Mouse (Mus musculus) MEL (cell line): ENCODE measurements around the gene Serp2. TPM values are rescaled to one million over a fixed set of nuclear protein-coding genes. Genes with fewer than 3 reads are reported as not detected.

Experiments used
- DNase-seq: peaks from one replicate; pipeline ENCODE4 v3.0.0; 2011; ENCODE audit warnings: low read depth, low spot score
- H3K27ac ChIP-seq: 2 replicates; pipeline ENCODE4 v1.5.1; 2012; ENCODE audit warnings: low read depth, mild to moderate bottlenecking, control low read depth, low read length, moderate library complexity; ENCODE audit not compliant: control insufficient read depth
- H3K27me3 ChIP-seq, 2 experiments: fragments of 150-350 bp in 1 of 2; sonication (generic) in 1 of 2; 2 replicates each; pipeline ENCODE4 v1.6.1; 2012; ENCODE audit warnings: low read length in 2 of 2, mild to moderate bottlenecking in 2 of 2, improper control_type of control experiment in 1 of 2, moderate library complexity in 1 of 2; ENCODE audit not compliant: insufficient read depth in 2 of 2, control insufficient read depth in 1 of 2
- H3K36me3 ChIP-seq, 2 experiments: 2 replicates each; pipeline ENCODE4 v1.6.1; 2012 to 2014; ENCODE audit warnings: low read length in 2 of 2, improper control_type of control experiment in 1 of 2, inconsistent platforms in 1 of 2, mild to moderate bottlenecking in 1 of 2; ENCODE audit not compliant: insufficient read depth in 2 of 2, control insufficient read depth in 1 of 2
- H3K4me1 ChIP-seq, 2 experiments: fragments of 150-350 bp in 1 of 2; sonication (generic) in 1 of 2; 2 replicates each; pipeline ENCODE4 v1.6.1; 2012; ENCODE audit warnings: low read length in 2 of 2, improper control_type of control experiment in 1 of 2, mild to moderate bottlenecking in 1 of 2; ENCODE audit not compliant: insufficient read depth in 2 of 2, control insufficient read depth in 1 of 2
- H3K4me3 ChIP-seq, 2 experiments: fragments of 150-350 bp in 1 of 2; sonication (generic) in 1 of 2; 2 replicates each; pipeline ENCODE4 v1.5.1; 2012; ENCODE audit warnings: low read depth in 2 of 2, low read length in 2 of 2, mild to moderate bottlenecking in 2 of 2, moderate library complexity in 2 of 2, control low read depth in 1 of 2, improper control_type of control experiment in 1 of 2; ENCODE audit not compliant: control insufficient read depth in 1 of 2, insufficient read depth in 1 of 2
- H3K79me2 ChIP-seq: 2 replicates; pipeline ENCODE4 v1.6.1; 2012; ENCODE audit warnings: mild to moderate bottlenecking, low read length, moderate library complexity; ENCODE audit not compliant: control insufficient read depth, poor library complexity, insufficient read depth
- H3K9ac ChIP-seq: 2 replicates; pipeline ENCODE4 v1.6.1; 2012; ENCODE audit warnings: low read depth, mild to moderate bottlenecking, control low read depth, low read length, moderate library complexity; ENCODE audit not compliant: control insufficient read depth, poor library complexity, severe bottlenecking
- H3K9me3 ChIP-seq: fragments of 150-350 bp; sonication (generic); replicated peaks from 2 replicates; pipeline ENCODE4 v1.6.1; 2012; ENCODE audit warnings: mild to moderate bottlenecking, low read length, improper control_type of control experiment, moderate library complexity; ENCODE audit not compliant: insufficient read depth
- BHLHE40 ChIP-seq: IDR thresholded peaks from 2 replicates; pipeline ENCODE4 v1.6.1; 2012; ENCODE audit warnings: low read depth, mild to moderate bottlenecking, inconsistent platforms, low read length, improper control_type of control experiment, borderline replicate concordance
- E2F4 ChIP-seq: IDR thresholded peaks from 2 replicates; pipeline ENCODE4 v1.6.1; 2011; ENCODE audit warnings: low read depth, low read length, improper control_type of control experiment, borderline replicate concordance
- EP300 ChIP-seq, 2 experiments: IDR thresholded peaks; 2 replicates each; pipeline ENCODE4 v1.6.1; 2011; ENCODE audit warnings: improper control_type of control experiment in 2 of 2, low read length in 2 of 2, low read depth in 1 of 2, mild to moderate bottlenecking in 1 of 2
- HCFC1 ChIP-seq: IDR thresholded peaks from 2 replicates; pipeline ENCODE4 v1.6.1; 2012; ENCODE audit warnings: low read depth, mild to moderate bottlenecking, inconsistent platforms, low read length, improper control_type of control experiment, moderate library complexity
- KAT2A ChIP-seq: conservative IDR thresholded peaks from 2 replicates; pipeline ENCODE4 v1.6.1; 2012; ENCODE audit warnings: low read depth, low read length, improper control_type of control experiment, inconsistent platforms
- MAFK ChIP-seq: IDR thresholded peaks from 2 replicates; pipeline ENCODE4 v1.6.1; 2011; ENCODE audit warnings: low read depth, mild to moderate bottlenecking, low read length, improper control_type of control experiment, borderline replicate concordance
- MEF2A ChIP-seq: IDR thresholded peaks from 2 replicates; pipeline ENCODE4 v1.6.1; 2014; ENCODE audit warnings: low read depth, mild to moderate bottlenecking, inconsistent platforms, low read length, improper control_type of control experiment; ENCODE audit not compliant: poor library complexity, insufficient replicate concordance, severe bottlenecking; ENCODE audit errors: extremely low read depth
- MXI1 ChIP-seq: IDR thresholded peaks from 2 replicates; pipeline ENCODE4 v1.6.1; 2011; ENCODE audit warnings: mild to moderate bottlenecking, low read depth, low read length, improper control_type of control experiment
- MYC ChIP-seq: IDR thresholded peaks from 2 replicates; pipeline ENCODE4 v1.6.1; 2011; ENCODE audit warnings: low read depth, mild to moderate bottlenecking, low read length, improper control_type of control experiment, moderate library complexity
- POLR2AphosphoS2 ChIP-seq: IDR thresholded peaks from 2 replicates; pipeline ENCODE4 v1.6.1; 2011; ENCODE audit warnings: low read length, improper control_type of control experiment
- SIN3A ChIP-seq: IDR thresholded peaks from 2 replicates; pipeline ENCODE4 v1.6.1; 2012; ENCODE audit warnings: low read length, improper control_type of control experiment, inconsistent platforms
- SMC3 ChIP-seq: IDR thresholded peaks from 2 replicates; pipeline ENCODE4 v1.6.1; 2011; ENCODE audit warnings: low read depth, low read length, improper control_type of control experiment
- TBP ChIP-seq: IDR thresholded peaks from 2 replicates; pipeline ENCODE4 v1.8.0; 2011; ENCODE audit warnings: low read depth, low read length, improper control_type of control experiment
- TCF12 ChIP-seq: IDR thresholded peaks from 2 replicates; pipeline ENCODE4 v1.6.1; 2014; ENCODE audit warnings: low read depth, mild to moderate bottlenecking, inconsistent platforms, low read length, improper control_type of control experiment, moderate library complexity
- USF2 ChIP-seq, 2 experiments: IDR thresholded peaks; 2 replicates each; pipeline ENCODE4 v1.6.1; 2011 to 2012; ENCODE audit warnings: improper control_type of control experiment in 2 of 2, low read length in 2 of 2, borderline replicate concordance in 1 of 2, inconsistent platforms in 1 of 2, low read depth in 1 of 2, mild to moderate bottlenecking in 1 of 2; ENCODE audit not compliant: insufficient read depth in 1 of 2
- ZC3H11A ChIP-seq: IDR thresholded peaks from 2 replicates; pipeline ENCODE4 v1.6.1; 2012; ENCODE audit warnings: low read depth, mild to moderate bottlenecking, inconsistent platforms, low read length, improper control_type of control experiment
- polyA plus RNA-seq, 2 experiments: library from polyadenylated mRNA; stranded (reverse) in 1 of 2; unstranded in 1 of 2; fragments of >175 nt in 1 of 2; fragments of >200 nt in 1 of 2; gene quantifications; 2 replicates each; pipeline versions ENCODE4 v1.2.1 to v1.2.4; 2012; ENCODE audit warnings: low replicate concordance in 2 of 2, low read depth in 1 of 2; ENCODE audit not compliant: insufficient read length in 2 of 2, insufficient read depth in 1 of 2, missing spikeins in 1 of 2
- total RNA-seq: library from RNA; depleted of rRNA; stranded (reverse); fragments of 300-350 nt; gene quantifications from 2 replicates; pipeline ENCODE4 v1.2.3, GENCODE M21; 2012

The Serp2 gene
- total and polyA plus RNA-seq, 3 experiments, result 0.42 to 0.56 TPM; not detected in 1

DNA sequence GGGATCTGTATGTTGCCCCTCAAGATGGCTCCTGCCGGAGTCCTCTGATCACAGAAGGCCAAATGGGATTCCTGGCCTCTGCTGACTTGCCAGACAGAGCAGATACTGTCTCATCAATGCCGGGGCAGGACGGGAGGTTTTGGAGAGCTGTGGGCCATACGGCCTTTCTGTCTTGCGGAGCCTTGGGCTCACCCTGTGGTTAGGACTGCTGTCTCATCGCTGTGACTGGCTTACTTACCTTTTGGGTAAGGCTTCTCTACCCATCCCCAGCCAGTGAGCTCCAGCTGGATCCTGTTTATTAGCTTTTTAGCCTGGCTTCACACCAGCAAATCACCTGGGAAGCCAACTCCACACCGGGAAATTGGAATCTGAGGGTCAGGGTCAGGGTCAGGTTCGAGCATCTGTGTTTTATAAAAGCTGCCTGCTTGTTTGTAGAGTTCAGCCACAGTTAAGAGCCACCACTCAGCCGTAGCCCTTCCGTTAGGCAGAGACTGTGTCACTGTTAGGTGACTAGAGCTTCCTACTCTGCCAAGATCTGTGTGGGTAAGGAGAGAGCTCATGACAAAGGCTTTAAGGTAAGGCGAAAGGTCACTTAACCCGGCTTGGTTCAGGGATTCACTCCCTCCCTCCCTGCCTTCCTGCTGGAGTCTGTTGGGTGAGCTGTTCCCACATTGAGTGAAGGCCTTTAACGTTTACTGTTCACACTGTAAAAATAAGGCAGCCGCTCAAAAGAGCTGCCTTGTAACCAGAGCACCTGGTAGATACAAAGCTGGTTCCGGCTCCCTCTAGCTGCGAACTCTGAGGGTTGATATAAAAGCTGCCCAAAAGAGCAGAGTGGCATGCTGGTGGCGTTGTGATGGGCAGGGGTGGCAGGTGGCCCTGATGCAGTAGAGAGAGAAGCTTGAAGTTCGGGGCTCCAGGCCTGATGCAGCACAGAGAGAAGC is 68.3 kb downstream of the Serp2 start:
- Histone ChIP-seq H3K79me2 (no peaks in the 10 kb centered on the region), H3K9ac (no peak overlapping the region), H3K27ac (no peak overlapping the region), H3K4me3 (no peak overlapping the region), H3K36me3 (no peaks in the 10 kb centered on the region), H3K27me3 (peaks cover 0 to 9% of the 10 kb centered on the region in 2 experiments), H3K4me1 (no peaks in the 10 kb centered on the region), H3K9me3 (no peaks in the 10 kb centered on the region)
- TF ChIP-seq MYC (no peak), MXI1 (no peak), USF2 (IDR thresholded peaks at IDR 0.05; ENCODE audit: borderline replicate concordance in 1 of 2, insufficient read depth in 1 of 2, low read depth in 1 of 2, low read length in 2 of 2) (no peak), KAT2A (no peak), HCFC1 (no peak), ZC3H11A (no peak), TCF12 (no peak), EP300 (IDR thresholded peaks at IDR 0.05; ENCODE audit: low read depth in 1 of 2, low read length in 2 of 2) (no peak), TBP (no peak), POLR2AphosphoS2 (no peak), BHLHE40 (no peak), E2F4 (no peak), MAFK (no peak), SMC3 (no peak), MEF2A (no peak)
- no peak for DNase-seq

- DNase-seq, result no peak
- Histone ChIP-seq H3K9ac (no peak overlapping the region), H3K4me3 (no peak overlapping the region), H3K9me3 (no peaks in the 10 kb centered on the region), H3K36me3 (no peaks in the 10 kb centered on the region), H3K27me3 (peaks cover 0 to 7% of the 10 kb centered on the region in 2 experiments), H3K79me2 (no peaks in the 10 kb centered on the region), H3K27ac (no peak overlapping the region), H3K4me1 (no peaks in the 10 kb centered on the region)
- TF ChIP-seq SIN3A, result no peak
Observed at GRCm38 (mm10) chr14:76487609-76488008, 69.1 kb downstream of the Serp2 start.
